Mouse (Mus musculus) myocyte (in vitro differentiated cells): ENCODE data around the gene Hrasls5. TPM values are rescaled to one million over a fixed set of nuclear protein-coding genes. Genes with fewer than 3 reads are reported as not detected.

Source experiments
- H3K27me3 ChIP-seq: one replicate; pipeline ENCODE4 v1.6.1; 2011; ENCODE audit not compliant: control insufficient read depth, insufficient read depth, insufficient read length
- H3K36me3 ChIP-seq: one replicate; pipeline ENCODE4 v1.6.1; 2011; ENCODE audit not compliant: control insufficient read depth, insufficient read depth
- H3K4me2 ChIP-seq: one replicate; pipeline ENCODE4 v1.6.1; 2011; ENCODE audit warnings: low read depth, control low read depth
- H3K4me3 ChIP-seq: one replicate; pipeline ENCODE4 v1.5.1; 2011; ENCODE audit warnings: mild to moderate bottlenecking, control low read depth, moderate library complexity
- H3K79me2 ChIP-seq: one replicate; pipeline ENCODE4 v1.6.1; 2011; ENCODE audit not compliant: control insufficient read depth, insufficient read depth
- H3ac ChIP-seq: one replicate; pipeline ENCODE4 v1.6.1; 2011; ENCODE audit not compliant: control insufficient read depth, insufficient read length
- CEBPB ChIP-seq: IDR thresholded peaks from 2 replicates; pipeline ENCODE4 v1.6.1; 2011; ENCODE audit warnings: mild to moderate bottlenecking, moderate library complexity; ENCODE audit not compliant: poor library complexity, insufficient read depth, severe bottlenecking
- E2F4 ChIP-seq: IDR thresholded peaks from one replicate; pipeline ENCODE4 v1.6.1; 2011; ENCODE audit warnings: mild to moderate bottlenecking, control low read depth, moderate library complexity; ENCODE audit not compliant: insufficient read depth
- MAX ChIP-seq: IDR thresholded peaks from one replicate; pipeline ENCODE4 v1.6.1; 2011; ENCODE audit warnings: low read depth, mild to moderate bottlenecking, control low read depth
- MYOD1 ChIP-seq, 3 experiments: IDR thresholded peaks; one replicate each; pipeline ENCODE4 v1.6.1; 2011; ENCODE audit warnings: control low read depth in 2 of 3, low read depth in 2 of 3, mild to moderate bottlenecking in 2 of 3, moderate library complexity in 1 of 3; ENCODE audit not compliant: insufficient read length in 2 of 3, control insufficient read depth in 1 of 3
- MYOG ChIP-seq, 3 experiments: IDR thresholded peaks; one replicate each; pipeline ENCODE4 v1.6.1; 2011; ENCODE audit warnings: control low read depth in 2 of 3, low read depth in 2 of 3, mild to moderate bottlenecking in 2 of 3; ENCODE audit not compliant: insufficient read length in 2 of 3, control insufficient read depth in 1 of 3, insufficient read depth in 1 of 3
- POLR2A ChIP-seq: IDR thresholded peaks from one replicate; pipeline ENCODE4 v1.6.1; 2011; ENCODE audit warnings: low read depth, mild to moderate bottlenecking, control low read depth, moderate library complexity; ENCODE audit not compliant: insufficient read length
- POLR2AphosphoS2 ChIP-seq: IDR thresholded peaks from one replicate; pipeline ENCODE4 v1.6.1; 2011; ENCODE audit warnings: low read depth, control low read depth; ENCODE audit not compliant: insufficient read length
- REST ChIP-seq: IDR thresholded peaks from one replicate; pipeline ENCODE4 v1.6.1; 2011; ENCODE audit warnings: mild to moderate bottlenecking, control low read depth, moderate library complexity; ENCODE audit not compliant: insufficient read depth, insufficient read length
- SRF ChIP-seq: IDR thresholded peaks from one replicate; pipeline ENCODE4 v1.6.1; 2011; ENCODE audit warnings: low read depth; ENCODE audit not compliant: control insufficient read depth, insufficient read length
- TCF12 ChIP-seq: IDR thresholded peaks from one replicate; pipeline ENCODE4 v1.6.1; 2011; ENCODE audit warnings: mild to moderate bottlenecking, control low read depth; ENCODE audit not compliant: poor library complexity, insufficient read depth, severe bottlenecking
- TCF3 ChIP-seq: IDR thresholded peaks from one replicate; pipeline ENCODE4 v1.6.1; 2011; ENCODE audit warnings: low read depth, control low read depth; ENCODE audit not compliant: insufficient read length
- USF1 ChIP-seq: IDR thresholded peaks from one replicate; pipeline ENCODE4 v1.6.1; 2011; ENCODE audit warnings: low read depth, mild to moderate bottlenecking, control low read depth, moderate library complexity
- polyA plus RNA-seq: library from polyadenylated mRNA; unstranded; fragments of >200 nt; fragmentation: generic; extraction: Trizol; gene quantifications from one replicate; pipeline ENCODE4 v1.2.1, GENCODE M21; 2012; ENCODE audit warnings: missing spikeins

Gene Hrasls5
- polyA plus RNA-seq, 1 experiment: 0.05 TPM

GRCm38 (mm10) chr19:7616231-7616930 lies 4.0 kb downstream of the Hrasls5 start:
- no peaks in the 10 kb centered on the region for H3K79me2 ChIP-seq

GRCm38 (mm10) chr19:7617085-7617484 lies 4.7 kb downstream of the Hrasls5 start:
- peak overlapping the region; percentile 6 for H3K4me2 ChIP-seq
- no peak for TF ChIP-seq MYOD1 (IDR thresholded peaks at IDR 0.05; ENCODE audit: control insufficient read depth in 1 of 3, insufficient read length in 2 of 3, low read depth in 2 of 3)
- no peak for TF ChIP-seq MYOG (IDR thresholded peaks at IDR 0.05; ENCODE audit: control insufficient read depth in 1 of 3, insufficient read depth in 1 of 3, insufficient read length in 2 of 3, low read depth in 2 of 3)
- TF ChIP-seq TCF3: no peak
- no peak for TF ChIP-seq E2F4
- TF ChIP-seq POLR2A: no peak
- TF ChIP-seq SRF: no peak
- no peak for TF ChIP-seq MAX
- TF ChIP-seq CEBPB: no peak
- TF ChIP-seq REST: no peak
- no peak for TF ChIP-seq USF1
- TF ChIP-seq TCF12: no peak
- TF ChIP-seq POLR2AphosphoS2: no peak
- no peaks in the 10 kb centered on the region for H3K36me3 ChIP-seq
- no peaks in the 10 kb centered on the region for H3K79me2 ChIP-seq
- H3ac ChIP-seq: no peak overlapping the region
- peaks cover 19% of the 10 kb centered on the region for H3K27me3 ChIP-seq
- no peak overlapping the region for H3K4me3 ChIP-seq

More at GRCm38 (mm10) chr19:7616231-7616930, 4.0 kb downstream of the Hrasls5 start:
- peaks cover 23% of the 10 kb centered on the region for H3K27me3 ChIP-seq
- TF ChIP-seq CEBPB (no peak), MYOG (IDR thresholded peaks at IDR 0.05; ENCODE audit: control insufficient read depth in 1 of 3, insufficient read depth in 1 of 3, insufficient read length in 2 of 3, low read depth in 2 of 3) (no peak), TCF3 (no peak), TCF12 (no peak), MAX (no peak), SRF (no peak), MYOD1 (IDR thresholded peaks at IDR 0.05; ENCODE audit: control insufficient read depth in 1 of 3, insufficient read length in 2 of 3, low read depth in 2 of 3) (no peak), POLR2A (no peak), POLR2AphosphoS2 (no peak), REST (no peak), USF1 (no peak), E2F4 (no peak)
- H3K4me2 ChIP-seq: no peak overlapping the region
- H3K4me3 ChIP-seq: no peak overlapping the region
- no peaks in the 10 kb centered on the region for H3K36me3 ChIP-seq
- no peak overlapping the region for H3ac ChIP-seq

GRCm38 (mm10) chr19:7617696-7618095 lies 5.4 kb downstream of the Hrasls5 start:
- H3K4me3 ChIP-seq: no peak overlapping the region
- TF ChIP-seq MYOD1 (IDR thresholded peaks at IDR 0.05; ENCODE audit: control insufficient read depth in 1 of 3, insufficient read length in 2 of 3, low read depth in 2 of 3): no peak
- TF ChIP-seq POLR2AphosphoS2: no peak
- TF ChIP-seq MYOG (IDR thresholded peaks at IDR 0.05; ENCODE audit: control insufficient read depth in 1 of 3, insufficient read depth in 1 of 3, insufficient read length in 2 of 3, low read depth in 2 of 3): no peak
- no peak for TF ChIP-seq SRF
- no peak overlapping the region for H3ac ChIP-seq
- peak overlapping the region; percentile 16 for H3K4me2 ChIP-seq
- H3K27me3 ChIP-seq: peaks cover 13% of the 10 kb centered on the region
- no peaks in the 10 kb centered on the region for H3K79me2 ChIP-seq
- no peaks in the 10 kb centered on the region for H3K36me3 ChIP-seq

GRCm38 (mm10) chr19:7633021-7633420 lies 20.7 kb downstream of the Hrasls5 start:
- Histone ChIP-seq H3ac (no peak overlapping the region), H3K27me3 (peaks cover 3% of the 10 kb centered on the region), H3K4me2 (no peak overlapping the region), H3K36me3 (no peaks in the 10 kb centered on the region), H3K4me3 (no peak overlapping the region), H3K79me2 (no peaks in the 10 kb centered on the region)
- TF ChIP-seq POLR2AphosphoS2: no peak
- TF ChIP-seq SRF: no peak
- TF ChIP-seq TCF3: no peak
- TF ChIP-seq MAX: no peak
- TF ChIP-seq TCF12: no peak
- TF ChIP-seq E2F4: no peak
- no peak for TF ChIP-seq REST

- Histone ChIP-seq H3ac (no peak overlapping the region), H3K4me3 (no peak overlapping the region), H3K4me2 (no peak overlapping the region), H3K27me3 (peaks cover 3% of the 10 kb centered on the region), H3K36me3 (no peaks in the 10 kb centered on the region), H3K79me2 (no peaks in the 10 kb centered on the region)
- TF ChIP-seq TCF12: no peak
- no peak for TF ChIP-seq POLR2A
- TF ChIP-seq MAX: no peak
- no peak for TF ChIP-seq E2F4
- TF ChIP-seq POLR2AphosphoS2: no peak
- no peak for TF ChIP-seq SRF
- no peak for TF ChIP-seq TCF3
- TF ChIP-seq MYOG (IDR thresholded peaks at IDR 0.05; ENCODE audit: control insufficient read depth in 1 of 3, insufficient read depth in 1 of 3, insufficient read length in 2 of 3, low read depth in 2 of 3): no peak
- TF ChIP-seq CEBPB: no peak
- no peak for TF ChIP-seq MYOD1 (IDR thresholded peaks at IDR 0.05; ENCODE audit: control insufficient read depth in 1 of 3, insufficient read length in 2 of 3, low read depth in 2 of 3)
- TF ChIP-seq USF1: no peak
Observed at GRCm38 (mm10) chr19:7633786-7634185, 21.4 kb downstream of the Hrasls5 start.
